Mouse (Mus musculus) 416B (cell line): ENCODE results near the gene Slc1a3.

Source experiments
- DNase-seq: peaks from one replicate; pipeline ENCODE4 v3.0.0; 2011; ENCODE audit warnings: low read depth

Slc1a3 gene

GRCm38 (mm10) chr15:8605538-8606188 lies 104.9 kb downstream of the Slc1a3 start:
- DNase-seq: no peak

- no peak for DNase-seq
Observed at GRCm38 (mm10) chr15:8602362-8602761, 108.2 kb downstream of the Slc1a3 start.

GRCm38 (mm10) chr15:8601312-8602146 lies 109.0 kb downstream of the Slc1a3 start:
- DNase-seq: no peak

- DNase-seq: no peak
Observed at GRCm38 (mm10) chr15:8596375-8596900, 114.1 kb downstream of the Slc1a3 start.

GRCm38 (mm10) chr15:8595226-8595625 lies 115.3 kb downstream of the Slc1a3 start:
- peak; percentile 81 for DNase-seq

GRCm38 (mm10) chr15:8589503-8590116 lies 121.0 kb downstream of the Slc1a3 start:
- peak; percentile 83 for DNase-seq

- DNase-seq: no peak
Observed at GRCm38 (mm10) chr15:8588065-8588464, 122.5 kb downstream of the Slc1a3 start.

- no peak for DNase-seq
Observed at GRCm38 (mm10) chr15:8586822-8587281, 123.7 kb downstream of the Slc1a3 start.
